Mouse (Mus musculus): Measurements from ENCODE around the gene Nr1h2. TPM values are rescaled to one million over a fixed set of nuclear protein-coding genes. Genes with fewer than 3 reads are reported as not detected.

The Nr1h2 gene
- polyA plus RNA-seq, 1 experiment from 2014 or later = 62.0 TPM

DNA sequence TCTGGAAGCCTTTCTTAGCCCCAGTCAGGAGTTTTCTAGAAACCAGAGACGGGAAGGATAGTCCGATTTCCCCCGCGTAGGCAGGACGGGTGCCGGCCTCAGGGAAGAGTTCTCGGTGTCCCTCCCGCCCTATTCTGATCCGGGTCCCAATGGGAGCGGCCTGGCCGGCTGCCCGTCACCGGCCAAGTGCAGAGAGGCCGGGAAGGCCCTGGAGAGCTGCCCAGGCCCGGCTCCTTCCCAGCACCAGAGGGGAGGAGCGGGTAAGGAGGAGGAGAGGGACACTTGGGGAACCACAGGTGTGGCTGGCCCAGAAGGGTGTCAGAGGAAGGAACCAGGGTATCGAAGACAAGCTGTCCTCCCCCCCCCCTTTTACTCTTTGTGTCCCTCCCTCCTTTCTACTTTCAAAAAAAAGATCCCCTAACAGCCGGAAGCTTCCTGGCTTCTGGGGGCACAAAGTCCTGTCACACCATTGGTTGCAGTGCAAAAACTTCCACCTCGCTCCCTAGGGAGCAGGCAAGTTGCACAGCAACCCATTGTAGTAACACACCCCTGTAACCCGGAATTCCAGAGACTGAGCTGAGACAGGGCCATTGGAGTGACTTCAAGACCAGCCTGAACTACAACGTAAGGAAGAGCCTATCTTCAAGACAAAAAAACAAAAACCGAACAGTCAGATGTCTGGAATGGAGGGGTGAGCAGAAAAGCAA lies 28.5 kb downstream of the Nr1h2 start:
- Histone ChIP-seq H3K4me1 (ENCODE audit: control insufficient read depth, insufficient read depth, low read length) (peaks cover 10% of the 10 kb centered on the region; the same call in 1 of the 2 replicates), H3K27ac (replicated peaks; ENCODE audit: low read depth, low read length) (no peak overlapping the region), H3K36me3 (ENCODE audit: control insufficient read depth, insufficient read depth, low read length) (no peaks in the 10 kb centered on the region), H3K4me2 (ENCODE audit: low read length) (no peak overlapping the region), H3K27me3 (ENCODE audit: control insufficient read depth, insufficient read depth, low read length) (peaks cover 32% of the 10 kb centered on the region; the same call in 1 of the 2 replicates), H3K9ac (replicated peaks; ENCODE audit: low read length) (no peak overlapping the region), H3K4me3 (replicated peaks; ENCODE audit: low read depth, low read length) (no peak overlapping the region), H3K9me3 (ENCODE audit: control insufficient read depth, low read length) (no peaks in the 10 kb centered on the region)
- ATAC-seq (ENCODE audit: low FRiP score, low TSS enrichment) (no peak), DNase-seq (peak; percentile 49)
- WGBS = 15% methylated on average over 22 of the region's 22 CpGs

DNA sequence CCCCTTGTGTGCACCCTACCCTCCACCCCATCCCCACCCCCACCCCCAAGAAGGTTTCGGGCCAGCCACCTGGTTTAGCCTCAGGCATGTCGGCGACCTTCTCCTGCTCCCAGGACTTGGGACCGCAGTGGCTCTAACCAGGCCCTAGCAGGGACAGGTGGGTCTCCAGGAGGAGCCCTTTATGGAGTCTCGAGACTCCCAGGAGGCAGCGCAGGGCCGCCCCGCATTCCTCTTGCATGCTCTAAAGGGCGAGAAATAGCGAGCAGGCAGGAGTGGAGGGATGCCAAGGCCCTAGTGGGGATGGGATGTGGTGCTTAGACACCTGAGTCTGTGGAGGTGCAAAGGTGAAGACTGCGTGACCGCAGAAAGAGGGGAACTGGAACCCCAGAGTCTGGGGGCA lies 29.2 kb downstream of the Nr1h2 start, which contains the start of gene Mybpc2:
TSS of gene Mybpc2 (minus strand) at position 155 of the 400 bp plus-strand sequence.
- WGBS = 38% methylated on average over 12 of the region's 12 CpGs
- H3K9ac ChIP-seq (replicated peaks; ENCODE audit: low read length) = 0 out of 2 replicates have a peak within 1 kb of the TSS, but pooled peaks have one; percentile 23
- peaks cover 32% of the 10 kb centered on the region; the same call in 1 of the 2 replicates for H3K27me3 ChIP-seq (ENCODE audit: control insufficient read depth, insufficient read depth, low read length)
- no peak for ATAC-seq (ENCODE audit: low FRiP score, low TSS enrichment)
- H3K4me3 ChIP-seq (replicated peaks; ENCODE audit: low read depth, low read length) = no peak within 1 kb of the TSS
- no peaks in the 10 kb centered on the region for H3K9me3 ChIP-seq (ENCODE audit: control insufficient read depth, low read length)
- peaks cover 10% of the 10 kb centered on the region; the same call in 1 of the 2 replicates for H3K4me1 ChIP-seq (ENCODE audit: control insufficient read depth, insufficient read depth, low read length)
- H3K27ac ChIP-seq (replicated peaks; ENCODE audit: low read depth, low read length) = no peak within 1 kb of the TSS
- no peaks in the 10 kb centered on the region for H3K36me3 ChIP-seq (ENCODE audit: control insufficient read depth, insufficient read depth, low read length)
- DNase-seq = no peak
- no peak within 1 kb of the TSS for H3K4me2 ChIP-seq (ENCODE audit: low read length)

DNA sequence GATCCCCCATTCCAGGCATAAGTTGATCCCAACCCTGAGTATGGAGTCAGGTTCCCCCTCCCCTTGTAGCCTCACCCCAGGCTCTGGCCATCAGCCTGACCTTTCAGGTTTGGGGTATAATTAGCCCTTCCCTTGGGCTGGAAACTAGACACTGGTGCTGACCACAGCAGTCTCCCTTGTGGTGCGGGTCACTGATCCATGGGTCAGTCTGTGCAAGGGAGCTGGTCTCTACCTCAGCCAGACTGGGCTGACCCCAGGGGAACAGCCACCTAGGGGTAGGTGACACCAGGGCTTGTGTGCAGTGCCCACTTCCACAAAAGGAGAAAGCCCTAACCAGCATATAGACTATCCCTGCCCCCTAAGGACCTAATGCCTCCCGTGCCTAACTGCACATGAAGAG lies 30.7 kb downstream of the Nr1h2 start:
- Histone ChIP-seq H3K4me1 (ENCODE audit: control insufficient read depth, insufficient read depth, low read length) (peaks cover 9% of the 10 kb centered on the region; the same call in 1 of the 2 replicates), H3K27me3 (ENCODE audit: control insufficient read depth, insufficient read depth, low read length) (peaks cover 28% of the 10 kb centered on the region; the same call in 1 of the 2 replicates), H3K9me3 (ENCODE audit: control insufficient read depth, low read length) (no peaks in the 10 kb centered on the region), H3K9ac (replicated peaks; ENCODE audit: low read length) (no peak overlapping the region), H3K4me3 (replicated peaks; ENCODE audit: low read depth, low read length) (no peak overlapping the region), H3K36me3 (ENCODE audit: control insufficient read depth, insufficient read depth, low read length) (no peaks in the 10 kb centered on the region), H3K27ac (replicated peaks; ENCODE audit: low read depth, low read length) (no peak overlapping the region), H3K4me2 (ENCODE audit: low read length) (no peak overlapping the region)
- WGBS = 83% methylated on average over 2 of the region's 2 CpGs
- no peak for DNase-seq
- ATAC-seq (ENCODE audit: low FRiP score, low TSS enrichment) = no peak

DNA sequence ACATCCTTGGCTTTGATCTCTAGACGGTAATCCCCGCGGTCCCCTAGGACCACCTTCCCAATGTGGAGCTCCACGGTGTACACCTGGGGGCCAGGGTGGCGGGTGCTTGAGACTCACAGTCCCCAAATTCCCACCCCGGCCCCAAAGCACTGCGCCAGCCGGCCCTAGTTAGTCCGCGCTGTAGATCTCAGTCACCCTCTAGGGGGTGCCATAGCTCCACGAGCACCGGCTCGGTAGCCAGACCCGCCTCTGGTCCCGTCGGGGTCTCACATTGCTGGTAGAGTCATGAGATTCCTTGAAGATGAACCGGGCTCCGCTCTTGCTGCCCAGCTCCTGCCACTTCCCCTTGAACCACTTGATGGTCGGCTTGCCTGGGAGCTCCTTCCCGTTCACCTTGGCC lies 32.0 kb downstream of the Nr1h2 start:
- no peak overlapping the region for H3K27ac ChIP-seq (replicated peaks; ENCODE audit: low read depth, low read length)
- no peaks in the 10 kb centered on the region for H3K36me3 ChIP-seq (ENCODE audit: control insufficient read depth, insufficient read depth, low read length)
- H3K4me3 ChIP-seq (replicated peaks; ENCODE audit: low read depth, low read length) = no peak overlapping the region
- ATAC-seq (ENCODE audit: low FRiP score, low TSS enrichment) (peak; percentile 27; the same call in 1 of the 2 replicates), DNase-seq (peak; percentile 83)
- H3K27me3 ChIP-seq (ENCODE audit: control insufficient read depth, insufficient read depth, low read length) = peaks cover 28% of the 10 kb centered on the region; the same call in 1 of the 2 replicates
- H3K4me1 ChIP-seq (ENCODE audit: control insufficient read depth, insufficient read depth, low read length) = 0 out of 2 replicates have a peak, but pooled peaks cover 4% of the 10 kb centered on the region
- WGBS = 3% methylated on average over 20 of the region's 20 CpGs
- peak overlapping the region; percentile 37; the same call in 1 of the 2 replicates for H3K9ac ChIP-seq (replicated peaks; ENCODE audit: low read length)
- H3K9me3 ChIP-seq (ENCODE audit: control insufficient read depth, low read length) = no peaks in the 10 kb centered on the region
- H3K4me2 ChIP-seq (ENCODE audit: low read length) = peak overlapping the region; percentile 33; the same call in 1 of the 2 replicates

DNA sequence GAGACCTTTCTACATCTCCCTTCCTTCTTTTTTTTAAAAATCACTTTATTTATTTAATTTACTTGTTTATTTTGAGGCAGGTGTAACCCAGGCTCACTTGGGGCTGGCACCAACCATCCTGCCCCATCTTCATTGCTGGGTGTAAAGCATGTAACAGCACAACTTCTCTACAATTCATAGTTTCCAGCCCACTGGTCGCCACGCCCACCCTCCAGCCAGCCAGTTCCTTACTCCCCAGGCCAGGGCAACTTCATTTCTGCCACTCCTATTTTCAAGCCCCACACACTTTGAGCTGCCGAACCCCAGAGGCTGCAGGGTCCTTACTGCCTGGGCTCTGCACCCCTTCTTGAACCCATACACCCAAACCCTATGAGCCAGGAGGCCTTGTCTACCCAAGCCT lies 32.8 kb downstream of the Nr1h2 start:
- H3K27ac ChIP-seq (replicated peaks; ENCODE audit: low read depth, low read length) = no peak overlapping the region
- H3K4me2 ChIP-seq (ENCODE audit: low read length) = no peak overlapping the region
- H3K9me3 ChIP-seq (ENCODE audit: control insufficient read depth, low read length) = no peaks in the 10 kb centered on the region
- H3K27me3 ChIP-seq (ENCODE audit: control insufficient read depth, insufficient read depth, low read length) = peaks cover 28% of the 10 kb centered on the region; the same call in 1 of the 2 replicates
- no peak overlapping the region for H3K9ac ChIP-seq (replicated peaks; ENCODE audit: low read length)
- H3K4me1 ChIP-seq (ENCODE audit: control insufficient read depth, insufficient read depth, low read length) = 0 out of 2 replicates have a peak, but pooled peaks cover 4% of the 10 kb centered on the region
- ATAC-seq (ENCODE audit: low FRiP score, low TSS enrichment) (no peak), DNase-seq (no peak)
- 56% methylated on average over 3 of the region's 3 CpGs for WGBS
- H3K4me3 ChIP-seq (replicated peaks; ENCODE audit: low read depth, low read length) = no peak overlapping the region
- no peaks in the 10 kb centered on the region for H3K36me3 ChIP-seq (ENCODE audit: control insufficient read depth, insufficient read depth, low read length)

DNA sequence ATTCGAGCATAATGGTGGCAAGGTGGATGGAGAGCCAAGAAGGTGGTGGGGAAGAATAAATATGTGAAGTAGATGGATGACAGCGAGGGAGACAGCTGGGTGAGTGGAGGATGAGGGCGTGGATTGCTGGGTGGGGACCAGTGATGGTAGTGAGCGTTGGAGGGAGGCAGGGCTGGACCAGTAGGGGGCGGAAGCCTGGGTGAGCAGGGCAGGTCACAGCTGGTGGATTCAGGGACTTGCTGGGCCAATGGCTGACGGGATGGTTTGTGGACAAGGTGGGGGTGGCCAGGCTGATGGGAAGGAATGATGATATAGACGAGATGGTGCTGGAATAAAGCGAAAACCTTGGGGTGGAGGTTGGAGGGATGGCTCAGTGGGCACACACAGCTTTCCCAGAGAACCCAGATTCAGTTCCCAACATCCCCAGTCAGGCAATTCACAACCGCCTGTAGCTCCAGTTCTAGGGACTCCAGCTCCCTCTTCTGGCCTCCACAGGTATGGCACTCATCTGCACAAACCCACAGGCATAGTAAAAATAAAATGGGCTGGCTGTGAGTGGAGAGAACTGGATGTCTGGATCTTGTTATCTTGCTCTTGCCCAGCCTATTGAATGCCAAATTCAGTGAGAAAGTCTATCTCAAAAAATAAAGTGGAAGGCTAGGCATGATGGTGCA lies 34.4 kb downstream of the Nr1h2 start:
- H3K36me3 ChIP-seq (ENCODE audit: control insufficient read depth, insufficient read depth, low read length) = no peaks in the 10 kb centered on the region
- H3K9ac ChIP-seq (replicated peaks; ENCODE audit: low read length) = no peak overlapping the region
- DNase-seq (no peak), ATAC-seq (ENCODE audit: low FRiP score, low TSS enrichment) (no peak)
- H3K4me1 ChIP-seq (ENCODE audit: control insufficient read depth, insufficient read depth, low read length) = 0 out of 2 replicates have a peak, but pooled peaks cover 4% of the 10 kb centered on the region
- 68% methylated on average over 9 of the region's 9 CpGs for WGBS
- peaks cover 22% of the 10 kb centered on the region; the same call in 1 of the 2 replicates for H3K27me3 ChIP-seq (ENCODE audit: control insufficient read depth, insufficient read depth, low read length)
- no peak overlapping the region for H3K4me3 ChIP-seq (replicated peaks; ENCODE audit: low read depth, low read length)
- no peak overlapping the region for H3K27ac ChIP-seq (replicated peaks; ENCODE audit: low read depth, low read length)
- no peaks in the 10 kb centered on the region for H3K9me3 ChIP-seq (ENCODE audit: control insufficient read depth, low read length)
- H3K4me2 ChIP-seq (ENCODE audit: low read length) = no peak overlapping the region

DNA sequence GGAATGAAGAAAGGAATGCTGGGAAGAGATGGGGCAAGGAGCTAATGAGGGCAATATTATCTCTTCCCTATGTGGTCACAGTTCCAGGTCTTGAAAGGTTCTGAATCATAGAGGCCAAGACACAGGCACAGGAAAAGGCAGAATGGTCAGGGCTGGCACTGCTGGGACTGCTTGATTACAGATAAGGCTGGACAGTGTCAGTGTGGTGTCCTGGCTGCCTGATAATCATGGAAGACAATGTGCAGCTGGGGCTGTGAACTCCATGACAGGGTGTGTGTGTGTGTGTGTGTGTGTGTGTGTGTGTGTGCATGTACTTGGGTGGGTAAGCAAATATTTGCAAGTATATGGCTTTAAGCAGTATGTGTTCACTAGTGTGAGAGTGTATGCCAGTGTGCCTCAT lies 46.3 kb downstream of the Nr1h2 start:
- Histone ChIP-seq H3K4me1 (ENCODE audit: control insufficient read depth, insufficient read depth, low read length) (no peaks in the 10 kb centered on the region), H3K36me3 (ENCODE audit: control insufficient read depth, insufficient read depth, low read length) (no peaks in the 10 kb centered on the region), H3K4me2 (ENCODE audit: low read length) (no peak overlapping the region), H3K27me3 (ENCODE audit: control insufficient read depth, insufficient read depth, low read length) (no peaks in the 10 kb centered on the region), H3K9me3 (ENCODE audit: control insufficient read depth, low read length) (no peaks in the 10 kb centered on the region), H3K4me3 (replicated peaks; ENCODE audit: low read depth, low read length) (no peak overlapping the region), H3K27ac (replicated peaks; ENCODE audit: low read depth, low read length) (no peak overlapping the region), H3K9ac (replicated peaks; ENCODE audit: low read length) (no peak overlapping the region)
- ATAC-seq (ENCODE audit: low FRiP score, low TSS enrichment) (no peak), DNase-seq (no peak)

DNA sequence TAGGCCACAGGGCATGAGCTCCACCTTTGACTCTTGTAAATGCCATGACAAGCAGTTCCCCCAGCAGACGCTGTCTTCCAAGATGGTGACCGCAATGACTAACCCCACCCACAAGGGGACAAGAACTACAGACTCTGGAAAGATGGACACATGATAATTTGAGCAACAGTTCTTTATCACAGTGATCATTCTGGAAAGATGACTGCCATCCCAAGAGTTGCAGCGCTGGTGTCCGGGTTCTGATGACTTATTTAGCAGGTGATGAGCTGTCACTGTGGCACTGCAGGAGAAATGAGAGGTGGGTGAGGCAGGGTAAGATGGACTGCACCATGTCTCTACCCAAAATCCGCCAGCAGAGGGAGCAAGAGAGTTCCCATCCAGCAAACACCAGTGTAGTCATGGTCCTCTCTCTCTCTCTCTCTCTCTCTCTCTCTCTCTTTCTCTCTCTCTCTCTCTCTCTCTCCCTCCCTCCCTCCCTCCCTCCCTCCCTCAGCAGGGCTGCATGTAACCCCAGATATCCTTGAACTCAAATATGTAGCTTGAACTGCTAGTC lies 52.1 kb downstream of the Nr1h2 start:
- peak; percentile 85 for DNase-seq
- no peaks in the 10 kb centered on the region for H3K9me3 ChIP-seq (ENCODE audit: control insufficient read depth, low read length)
- H3K9ac ChIP-seq (replicated peaks; ENCODE audit: low read length) = no peak overlapping the region
- H3K4me3 ChIP-seq (replicated peaks; ENCODE audit: low read depth, low read length) = no peak overlapping the region
- H3K36me3 ChIP-seq (ENCODE audit: control insufficient read depth, insufficient read depth, low read length) = no peaks in the 10 kb centered on the region; the same call in 1 of the 2 replicates
- no peak overlapping the region for H3K27ac ChIP-seq (replicated peaks; ENCODE audit: low read depth, low read length)
- WGBS = 40% methylated on average over 5 of the region's 5 CpGs
- peaks cover 10% of the 10 kb centered on the region for H3K4me1 ChIP-seq (ENCODE audit: control insufficient read depth, insufficient read depth, low read length)
- no peaks in the 10 kb centered on the region for H3K27me3 ChIP-seq (ENCODE audit: control insufficient read depth, insufficient read depth, low read length)
- ATAC-seq (ENCODE audit: low FRiP score, low TSS enrichment) = 0 out of 2 replicates have a peak, but pooled peaks have one; percentile 57
- H3K4me2 ChIP-seq (ENCODE audit: low read length) = no peak overlapping the region
